Mouse (Mus musculus) monocyte, adult 5-6 weeks (primary cell): ENCODE measurements around the gene Nrsn1. TPM values are rescaled to one million over a fixed set of nuclear protein-coding genes. Genes with fewer than 3 reads are reported as not detected.
"Not testable (repeated sequence)": the region's sequence is repeated elsewhere in the genome, so short reads cannot be mapped to it uniquely, and the experiment has no call there.

ENCODE experiments used
- ATAC-seq: fragments of 153-309, 156-312 bp; replicated peaks from 2 replicates; pipeline ENCODE4 v1.8.0; 2017; ENCODE audit warnings: mild to moderate bottlenecking; ENCODE audit not compliant: low TSS enrichment, insufficient number of reproducible peaks, severe bottlenecking, poor library complexity, low FRiP score
- total RNA-seq: library from RNA; stranded (forward); fragments of 200-1000, 200-491, 200-594 nt; gene quantifications from 3 replicates; pipeline ENCODE4 v1.2.3, GENCODE M21; 2017

Nrsn1 gene
- not detected in 3 replicates for total RNA-seq

- ATAC-seq = not testable (repeated sequence)
Observed at GRCm38 (mm10) chr13:25270402-25270801, at the start of gene Nrsn1. TSS of gene Nrsn1 (minus strand) at chr13:25270502.

GRCm38 (mm10) chr13:25312059-25312458 is 41.8 kb upstream of the Nrsn1 start:
- ATAC-seq = no peak

- ATAC-seq = no peak
Observed at GRCm38 (mm10) chr13:25310068-25310467, 39.8 kb upstream of the Nrsn1 start.

GRCm38 (mm10) chr13:25288736-25289135 is 18.4 kb upstream of the Nrsn1 start:
- no peak for ATAC-seq

GRCm38 (mm10) chr13:25274934-25275565 is 4.7 kb upstream of the Nrsn1 start:
- ATAC-seq = no peak

GRCm38 (mm10) chr13:25272189-25272588 is 1.9 kb upstream of the Nrsn1 start:
- no peak for ATAC-seq

- no peak for ATAC-seq
Observed at GRCm38 (mm10) chr13:25269569-25270268, 583 bp downstream of the Nrsn1 start.

- no peak for ATAC-seq
Observed at GRCm38 (mm10) chr13:25269039-25269438, 1.3 kb downstream of the Nrsn1 start.

GRCm38 (mm10) chr13:25262748-25263147 is 7.6 kb downstream of the Nrsn1 start:
- no peak for ATAC-seq

GRCm38 (mm10) chr13:25257608-25258007 is 12.7 kb downstream of the Nrsn1 start:
- ATAC-seq = no peak

GRCm38 (mm10) chr13:25254478-25255263 is 15.6 kb downstream of the Nrsn1 start:
- no peak for ATAC-seq

GRCm38 (mm10) chr13:25251893-25252292 is 18.4 kb downstream of the Nrsn1 start:
- no peak for ATAC-seq

GRCm38 (mm10) chr13:25220186-25220787 is 50.0 kb downstream of the Nrsn1 start:
- ATAC-seq = no peak

GRCm38 (mm10) chr13:25218394-25218793 is 51.9 kb downstream of the Nrsn1 start:
- ATAC-seq = no peak

- ATAC-seq = no peak
Observed at GRCm38 (mm10) chr13:25206950-25207349, 63.4 kb downstream of the Nrsn1 start.

Other genes with a start within 250 kb of the Nrsn1 start
- gene Dcdc2a, start 214.5 kb downstream of the Nrsn1 start, total RNA-seq = not detected in 3 replicates